Mouse (Mus musculus) forebrain, embryonic 11.5 days (tissue): ENCODE data around the gene Svs4. TPM values are rescaled to one million over a fixed set of nuclear protein-coding genes. Genes with fewer than 3 reads are reported as not detected.

ENCODE experiments used
- ATAC-seq: fragments of 200-750 bp; cut with Nextera tagmentation; replicated peaks from 2 replicates; pipeline ENCODE4 v1.8.0; 2017; ENCODE audit warnings: moderate TSS enrichment; ENCODE audit not compliant: low FRiP score
- DNase-seq: peaks from one replicate; pipeline ENCODE4 v3.0.0-alpha.2; 2017; ENCODE audit warnings: low spot score
- H3K27ac ChIP-seq: fragments of 300-500 bp; sonication (generic); 2 replicates; pipeline ENCODE4 v1.5.1; 2014; ENCODE audit warnings: low read depth, low read length
- H3K27me3 ChIP-seq: fragments of 300-500 bp; sonication (generic); 2 replicates; pipeline ENCODE4 v1.6.1; 2014; ENCODE audit warnings: mild to moderate bottlenecking, low read length, mixed read lengths; ENCODE audit not compliant: control insufficient read depth, insufficient read depth
- H3K36me3 ChIP-seq: fragments of 300-500 bp; sonication (generic); 2 replicates; pipeline ENCODE4 v1.6.1; 2014; ENCODE audit warnings: mild to moderate bottlenecking, low read length, moderate library complexity, mixed read lengths; ENCODE audit not compliant: control insufficient read depth, insufficient read depth
- H3K4me1 ChIP-seq: fragments of 300-500 bp; sonication (generic); replicated peaks from 2 replicates; pipeline ENCODE4 v1.6.1; 2014; ENCODE audit warnings: low read length, mixed read lengths; ENCODE audit not compliant: control insufficient read depth, insufficient read depth
- H3K4me2 ChIP-seq: fragments of 300-500 bp; sonication (generic); 2 replicates; pipeline ENCODE4 v1.6.1; 2014; ENCODE audit warnings: low read depth, mild to moderate bottlenecking, low read length, moderate library complexity, mixed read lengths; ENCODE audit not compliant: severe bottlenecking
- H3K4me3 ChIP-seq: fragments of 300-500 bp; sonication (generic); 2 replicates; pipeline ENCODE4 v1.5.1; 2014; ENCODE audit warnings: low read depth, low read length
- H3K9ac ChIP-seq: fragments of 300-500 bp; sonication (generic); 2 replicates; pipeline ENCODE4 v1.6.1; 2014; ENCODE audit warnings: low read length
- H3K9me3 ChIP-seq: fragments of 300-500 bp; sonication (generic); 2 replicates; pipeline ENCODE4 v1.6.1; 2016; ENCODE audit warnings: low read length, mixed read lengths; ENCODE audit not compliant: control insufficient read depth
- WGBS: fragments of 180-500 bp; shearing (Covaris S2); extraction: QIAGEN DNeasy Blood & Tissue Kit; methylation state at CpG from one replicate; pipeline ENCODE4 v1.1.7; 2014; 5-methylcytosine and 5-hydroxymethylcytosine counted together
- polyA plus RNA-seq: library from polyadenylated mRNA; unstranded; fragments of >200 nt; fragmentation: Nextera tagmentation; extraction: Ambion mirVana; gene quantifications from 2 replicates; pipeline ENCODE4 v1.2.1, GENCODE M21; 2014

Gene Svs4
- polyA plus RNA-seq, 1 experiment from 2014 or later: not detected

DNA sequence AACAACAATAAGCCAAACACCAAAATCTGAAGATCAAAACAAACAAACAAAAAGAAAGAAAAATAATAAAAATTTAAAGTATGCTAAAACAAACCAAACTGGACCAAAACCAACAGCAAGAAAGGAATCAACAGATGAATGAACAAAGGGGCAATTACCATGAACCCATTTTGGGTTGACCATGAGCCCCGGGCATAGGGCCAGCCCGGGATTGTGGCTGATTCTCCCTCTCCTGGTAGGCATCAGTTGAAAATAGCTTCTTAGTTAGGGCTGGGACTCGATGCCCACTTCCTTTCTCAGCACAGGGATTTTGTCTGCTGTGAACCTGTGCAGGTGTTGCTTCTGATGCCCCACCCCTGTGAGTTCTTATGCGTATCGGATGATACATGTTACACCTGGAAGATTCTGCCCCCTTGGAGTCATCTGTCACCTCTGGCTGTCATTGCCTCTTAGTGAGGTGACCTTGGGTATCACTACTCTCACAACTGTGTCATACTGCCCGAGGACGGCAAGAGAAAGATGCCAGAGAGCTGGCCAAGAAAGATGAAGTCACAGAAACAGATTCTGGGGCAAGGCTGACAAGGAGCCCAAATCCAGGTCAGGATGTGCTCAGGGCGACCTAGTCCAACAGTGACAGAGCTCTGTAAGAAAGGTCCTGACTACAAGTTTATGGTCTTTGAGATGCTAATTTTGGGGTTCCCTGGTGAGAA lies 49.7 kb downstream of the Svs4 start:
- Histone ChIP-seq H3K27me3 (no peaks in the 10 kb centered on the region), H3K4me3 (no peak overlapping the region), H3K4me1 (no peaks in the 10 kb centered on the region), H3K9ac (no peak overlapping the region), H3K27ac (no peak overlapping the region), H3K36me3 (no peaks in the 10 kb centered on the region), H3K4me2 (no peak overlapping the region), H3K9me3 (no peaks in the 10 kb centered on the region)
- WGBS: 88% methylated on average over 8 of the region's 8 CpGs
- no peak for DNase-seq
- ATAC-seq: no peak

Other genes with a start within 250 kb of the Svs4 start
- 39.9 and 40.1 TPM in 2 replicates for gene Stk4, start 208.1 kb downstream of the Svs4 start, polyA plus RNA-seq
- 52.7 and 54.9 TPM in 2 replicates for gene Tomm34, start 207.3 kb downstream of the Svs4 start, polyA plus RNA-seq
- gene Kcns1, start 107.3 kb downstream of the Svs4 start, polyA plus RNA-seq: not detected in 2 replicates
- gene Wfdc5, start 95.7 kb downstream of the Svs4 start, polyA plus RNA-seq: not detected in 2 replicates
- gene Wfdc12, start 87.9 kb downstream of the Svs4 start, polyA plus RNA-seq: not detected in 2 replicates
- gene Wfdc15a, start 78.3 kb downstream of the Svs4 start, polyA plus RNA-seq: not detected in 2 replicates
- not detected in 2 replicates for gene Wfdc15b, start 56.8 kb downstream of the Svs4 start, polyA plus RNA-seq
- not detected in 2 replicates for gene Svs2, start 40.0 kb downstream of the Svs4 start, polyA plus RNA-seq
- not detected in 2 replicates for gene Svs3b, start 21.8 kb downstream of the Svs4 start, polyA plus RNA-seq
- not detected in 2 replicates for gene Svs3a, start 10.8 kb upstream of the Svs4 start, polyA plus RNA-seq
- gene Svs6, start 38.3 kb upstream of the Svs4 start, polyA plus RNA-seq: not detected in 2 replicates
- gene Svs5, start 54.3 kb upstream of the Svs4 start, polyA plus RNA-seq: not detected in 2 replicates
- gene Slpi, start 110.6 kb upstream of the Svs4 start, polyA plus RNA-seq: 0.31 and 0.32 TPM in 2 replicates
- gene Rbpjl, start 124.7 kb upstream of the Svs4 start, polyA plus RNA-seq: not detected in 2 replicates
- gene Matn4, start 126.7 kb upstream of the Svs4 start, polyA plus RNA-seq: not detected in 2 replicates
- 15.3 and 15.9 TPM in 2 replicates for gene Sdc4, start 165.4 kb upstream of the Svs4 start, polyA plus RNA-seq
- gene Sys1, start 178.5 kb upstream of the Svs4 start, polyA plus RNA-seq: 63.4 and 71.2 TPM in 2 replicates
- 3.2 and 7.3 TPM in 2 replicates for gene Gm20458, start 182.5 kb upstream of the Svs4 start, polyA plus RNA-seq
- not detected in 2 replicates for gene Trp53tg5, start 195.3 kb upstream of the Svs4 start, polyA plus RNA-seq
- gene Dbndd2, start 207.6 kb upstream of the Svs4 start, polyA plus RNA-seq: 3.4 and 3.6 TPM in 2 replicates
- gene Pigt, start 219.1 kb upstream of the Svs4 start, polyA plus RNA-seq: 51.3 and 60.3 TPM in 2 replicates